In genomic region chr1:147217965-147218364, GRCm38 (mm10) we compare ENCODE assay signal across 26 mouse cellular contexts.
A peak's percentile ranks its signal among the peaks of the same experiment; 100 is the strongest.
DNase-seq lines count a peak whose midpoint lies in the region; ATAC-seq and TF ChIP-seq lines count a peak whose summit lies in the region.
"Had no signal": no experiment of that assay in that cellular context is flagged by ENCODE, and none has a peak within 500 bp of the region (broad histone marks: within the 10 kb centered on the region; RNA-seq: fewer than 3 reads in every experiment).

No protein-coding gene starts in this region.

- no peak overlapping the region for H3K4me2 ChIP-seq in midbrain, embryonic 14.5 days (ENCODE audit: low read length)
- H3K4me2 ChIP-seq in midbrain, embryonic 15.5 days, result no peak overlapping the region
- H3K4me2 ChIP-seq in hindbrain, embryonic 13.5 days, result no peak overlapping the region
- H3K4me2 ChIP-seq: embryonic facial prominence, embryonic 12.5 days; embryonic facial prominence, embryonic 15.5 days; heart, embryonic 11.5 days; hindbrain, embryonic 12.5 days had no signal

- no peak overlapping the region for H3K27ac ChIP-seq in midbrain, embryonic 14.5 days (replicated peaks; ENCODE audit: low read depth, low read length)
- no peak overlapping the region for H3K27ac ChIP-seq in midbrain, embryonic 15.5 days
- H3K27ac ChIP-seq in MEL (ENCODE audit: control insufficient read depth, low read depth, low read length), result no peak overlapping the region
- H3K27ac ChIP-seq in hindbrain, embryonic 13.5 days, result no peak overlapping the region
- H3K27ac ChIP-seq: embryonic facial prominence, embryonic 12.5 days; embryonic facial prominence, embryonic 15.5 days; gastrocnemius, adult 2 months; hindbrain, embryonic 12.5 days; hindbrain, postnatal 0 days had no signal

- no peaks in the 10 kb centered on the region for H3K27me3 ChIP-seq in midbrain, embryonic 14.5 days (ENCODE audit: control insufficient read depth, insufficient read depth, low read length)
- no peaks in the 10 kb centered on the region for H3K27me3 ChIP-seq in midbrain, embryonic 15.5 days (replicated peaks)
- H3K27me3 ChIP-seq in MEL (ENCODE audit: control insufficient read depth in 1 of 2, insufficient read depth in 2 of 2, low read length in 2 of 2), result no peaks in the 10 kb centered on the region
- no peaks in the 10 kb centered on the region for H3K27me3 ChIP-seq in hindbrain, embryonic 13.5 days
- H3K27me3 ChIP-seq: CH12.LX; embryonic facial prominence, embryonic 12.5 days; embryonic facial prominence, embryonic 15.5 days; hindbrain, embryonic 12.5 days had no signal

- no peak for ATAC-seq in midbrain, embryonic 14.5 days (ENCODE audit: low FRiP score, low TSS enrichment)
- no peak for ATAC-seq in midbrain, embryonic 15.5 days (replicated peaks)
- ATAC-seq in hindbrain, embryonic 13.5 days (ENCODE audit: low FRiP score), result no peak
- ATAC-seq: activated CD4-positive, CD25-positive, alpha-beta regulatory T cell, adult 4 months; forebrain, embryonic 14.5 days; forebrain, postnatal 0 days; hindbrain, postnatal 0 days; inflammation-experienced regulatory T-cells, adult 6 months had no signal

- H3K9ac ChIP-seq in midbrain, embryonic 14.5 days (replicated peaks; ENCODE audit: low read length), result no peak overlapping the region
- H3K9ac ChIP-seq in midbrain, embryonic 15.5 days, result no peak overlapping the region
- H3K9ac ChIP-seq in MEL (ENCODE audit: control insufficient read depth, low read depth, low read length, poor library complexity, severe bottlenecking), result no peak overlapping the region
- H3K9ac ChIP-seq in hindbrain, embryonic 13.5 days, result no peak overlapping the region
- H3K9ac ChIP-seq: embryonic facial prominence, embryonic 12.5 days; embryonic facial prominence, embryonic 15.5 days; forebrain, postnatal 0 days; hindbrain, embryonic 12.5 days had no signal

- no peak for TF ChIP-seq CTCF in MEL (IDR thresholded peaks at IDR 0.05 in 2 of 3, conservative IDR thresholded peaks at IDR 0.05 in 1 of 3; ENCODE audit: control insufficient read depth in 1 of 3, insufficient read depth in 1 of 3, low read depth in 2 of 3, low read length in 3 of 3, poor library complexity in 1 of 3, severe bottlenecking in 1 of 3)

- peak; percentile 63 to 75 for TF ChIP-seq EP300 in MEL (IDR thresholded peaks at IDR 0.05; ENCODE audit: low read depth in 1 of 2, low read length in 2 of 2)

- DNase-seq in adrenal gland, adult (ENCODE audit: inconsistent age in 2 of 2, low spot score in 1 of 2), result peak; percentile 45 to 82
- DNase-seq in adrenal gland, postnatal 25 days, result no peak
- peak; percentile 4 for DNase-seq in midbrain, embryonic 14.5 days
- peak; percentile 16 for DNase-seq in MEL (ENCODE audit: low read depth, low spot score)
- DNase-seq: adrenal gland, adult 8-10 months; B cell, adult 2 months; cerebellum, adult 11 months; cerebellum, adult 2 months; cerebellum, adult 9-11 months; cerebellum, postnatal 25 days; forebrain, postnatal 0 days; gastrocnemius, adult 2 months; gastrocnemius, postnatal 14 days; heart, adult 11 months; kidney, adult 11 months had no signal

- H3K4me1 ChIP-seq in midbrain, embryonic 14.5 days (ENCODE audit: control insufficient read depth, insufficient read depth, low read length), result no peaks in the 10 kb centered on the region
- H3K4me1 ChIP-seq in midbrain, embryonic 15.5 days, result no peaks in the 10 kb centered on the region
- H3K4me1 ChIP-seq in MEL (ENCODE audit: control insufficient read depth in 1 of 2, insufficient read depth in 2 of 2, low read length in 2 of 2), result peaks cover 0 to 8% of the 10 kb centered on the region in 2 experiments; a peak in 2 of 4 replicates
- H3K4me1 ChIP-seq in hindbrain, embryonic 13.5 days (replicated peaks), result no peaks in the 10 kb centered on the region
- H3K4me1 ChIP-seq: embryonic facial prominence, embryonic 12.5 days; embryonic facial prominence, embryonic 15.5 days; hindbrain, embryonic 12.5 days had no signal

- no peak for TF ChIP-seq POLR2A in MEL (IDR thresholded peaks at IDR 0.05; ENCODE audit: control insufficient read depth in 1 of 2, insufficient read depth in 1 of 2, low read depth in 1 of 2, low read length in 2 of 2, poor library complexity in 1 of 2)

- no peaks in the 10 kb centered on the region for H3K79me2 ChIP-seq in MEL (ENCODE audit: control insufficient read depth, insufficient read depth, low read length, poor library complexity)

- 59% methylated on average over 2 of the region's 2 CpGs for WGBS in midbrain, embryonic 14.5 days
- 60% methylated on average over 2 of the region's 2 CpGs for WGBS in midbrain, embryonic 15.5 days
- WGBS in hindbrain, embryonic 13.5 days, result 75% methylated on average over 2 of the region's 2 CpGs

- TF ChIP-seq RAD21 in MEL (IDR thresholded peaks at IDR 0.05; ENCODE audit: low read depth, low read length), result no peak

- no peaks in the 10 kb centered on the region for H3K9me3 ChIP-seq in midbrain, embryonic 14.5 days (ENCODE audit: control insufficient read depth, low read length)
- no peaks in the 10 kb centered on the region for H3K9me3 ChIP-seq in midbrain, embryonic 15.5 days
- H3K9me3 ChIP-seq in MEL (replicated peaks; ENCODE audit: insufficient read depth, low read length), result no peaks in the 10 kb centered on the region
- H3K9me3 ChIP-seq in hindbrain, embryonic 13.5 days, result no peaks in the 10 kb centered on the region
- H3K9me3 ChIP-seq: embryonic facial prominence, embryonic 12.5 days; embryonic facial prominence, embryonic 15.5 days; hindbrain, embryonic 12.5 days had no signal

- H3K4me3 ChIP-seq in midbrain, embryonic 14.5 days (replicated peaks; ENCODE audit: low read depth, low read length), result no peak overlapping the region
- H3K4me3 ChIP-seq in midbrain, embryonic 15.5 days, result no peak overlapping the region
- H3K4me3 ChIP-seq in MEL (ENCODE audit: control insufficient read depth in 1 of 2, insufficient read depth in 1 of 2, low read depth in 2 of 2, low read length in 2 of 2), result no peak overlapping the region
- H3K4me3 ChIP-seq in hindbrain, embryonic 13.5 days, result no peak overlapping the region
- H3K4me3 ChIP-seq: embryonic facial prominence, embryonic 12.5 days; embryonic facial prominence, embryonic 15.5 days; gastrocnemius, adult 2 months; hindbrain, embryonic 12.5 days had no signal

- H3K36me3 ChIP-seq in midbrain, embryonic 14.5 days (ENCODE audit: control insufficient read depth, insufficient read depth, low read length), result no peaks in the 10 kb centered on the region
- H3K36me3 ChIP-seq in midbrain, embryonic 15.5 days (replicated peaks), result no peaks in the 10 kb centered on the region
- H3K36me3 ChIP-seq in MEL (ENCODE audit: control insufficient read depth in 1 of 2, insufficient read depth in 2 of 2, low read length in 2 of 2), result peaks cover 0 to 3% of the 10 kb centered on the region in 2 experiments; a peak in 2 of 4 replicates
- no peaks in the 10 kb centered on the region for H3K36me3 ChIP-seq in hindbrain, embryonic 13.5 days
- H3K36me3 ChIP-seq: embryonic facial prominence, embryonic 12.5 days; embryonic facial prominence, embryonic 15.5 days; hindbrain, embryonic 12.5 days had no signal

TF ChIP-seq in MEL, 35 proteins besides CTCF, POLR2A, EP300 and RAD21:
- TF ChIP-seq ELF1 (IDR thresholded peaks at IDR 0.05; ENCODE audit: low read depth, low read length), result 0 out of 2 replicates have a peak, but pooled peaks have one; percentile 14
- peak; percentile 35; the same call in 1 of the 2 replicates for TF ChIP-seq ETS1 (IDR thresholded peaks at IDR 0.05; ENCODE audit: low read depth, low read length)
- TF ChIP-seq MYB (IDR thresholded peaks at IDR 0.05; ENCODE audit: low read depth, low read length), result no peak
- peak; percentile 89 for TF ChIP-seq TCF12 (IDR thresholded peaks at IDR 0.05; ENCODE audit: low read depth, low read length)
- no peak for TF ChIP-seq RCOR1 (IDR thresholded peaks at IDR 0.05; ENCODE audit: low read depth, low read length)
- TF ChIP-seq SIN3A (IDR thresholded peaks at IDR 0.05; ENCODE audit: low read length), result no peak
- TF ChIP-seq TAL1 (IDR thresholded peaks at IDR 0.05; ENCODE audit: low read length), result no peak
- TF ChIP-seq GATA1 (IDR thresholded peaks at IDR 0.05; ENCODE audit: low read depth, low read length), result peak; percentile 83
- peak; percentile 49; the same call in 1 of the 2 replicates for TF ChIP-seq MXI1 (IDR thresholded peaks at IDR 0.05; ENCODE audit: low read depth, low read length)
- TF ChIP-seq BHLHE40 (IDR thresholded peaks at IDR 0.05; ENCODE audit: borderline replicate concordance, low read depth, low read length), result peak; percentile 70
- TF ChIP-seq USF1 (IDR thresholded peaks at IDR 0.05; ENCODE audit: low read depth, low read length), result peak; percentile 60; the same call in 1 of the 2 replicates
TF ChIP-seq in MEL: peak in this region for 7.
